ENCODE assay signal across 16 mouse cellular contexts in the genomic region with DNA sequence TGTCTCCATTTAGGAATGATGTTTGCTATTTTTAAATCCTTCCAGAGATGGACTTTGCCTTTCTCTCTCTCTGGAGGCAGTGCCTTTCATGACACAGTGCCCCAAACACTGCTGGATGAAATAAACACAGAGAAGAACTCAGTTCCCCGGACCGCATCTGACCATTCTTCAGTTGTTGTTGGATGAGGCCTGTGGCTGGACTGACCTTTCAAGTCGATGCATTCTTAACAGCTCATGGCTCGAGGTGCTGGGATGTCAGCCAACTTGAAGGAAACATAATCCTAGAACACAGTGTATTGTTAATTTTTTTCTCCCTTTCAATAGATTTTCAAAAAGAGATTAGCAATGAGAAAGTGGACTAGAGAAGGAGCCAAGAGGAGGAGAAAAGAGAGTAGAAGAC.
DNase-seq lines count a peak whose midpoint lies in the region; ATAC-seq lines count a peak whose summit lies in the region.
"Had no signal": no experiment of that assay in that cellular context is flagged by ENCODE, and none has a peak within 500 bp of the region (broad histone marks: within the 10 kb centered on the region; RNA-seq: fewer than 3 reads in every experiment).

No protein-coding gene starts in this region.

- peak; percentile 3 for DNase-seq in heart, adult 8-10 months (ENCODE audit: low spot score)
- no peak for DNase-seq in heart, embryonic 10.5 days (ENCODE audit: low spot score)
- DNase-seq in midbrain, embryonic 14.5 days, result peak; percentile 3
- DNase-seq in midbrain, embryonic 11.5 days (ENCODE audit: low spot score, missing footprints), result no peak
- DNase-seq in gastrocnemius, adult 8-10 months (ENCODE audit: low spot score in 2 of 2), result peak; percentile 26 to 39
- no peak for DNase-seq in left cerebral cortex, adult 8-10 months (ENCODE audit: low spot score in 2 of 2)
- DNase-seq: cerebellum, adult 11 months; kidney, adult 11 months; right cerebral cortex, postnatal 4 days; thymus, postnatal 25 days had no signal

- no peaks in the 10 kb centered on the region for H3K4me1 ChIP-seq in heart, embryonic 10.5 days
- no peaks in the 10 kb centered on the region for H3K4me1 ChIP-seq in midbrain, embryonic 14.5 days (ENCODE audit: control insufficient read depth, insufficient read depth, low read length)
- H3K4me1 ChIP-seq in midbrain, embryonic 11.5 days (ENCODE audit: control insufficient read depth, insufficient read depth, low read length), result no peaks in the 10 kb centered on the region
- H3K4me1 ChIP-seq: embryonic facial prominence, embryonic 15.5 days; forebrain, embryonic 15.5 days; hindbrain, embryonic 13.5 days; midbrain, embryonic 13.5 days had no signal

- no peak overlapping the region for H3K4me2 ChIP-seq in midbrain, embryonic 14.5 days (ENCODE audit: low read length)
- H3K4me2 ChIP-seq in midbrain, embryonic 11.5 days, result no peak overlapping the region
- H3K4me2 ChIP-seq: embryonic facial prominence, embryonic 15.5 days; forebrain, embryonic 15.5 days; hindbrain, embryonic 13.5 days; midbrain, embryonic 13.5 days had no signal

- H3K27ac ChIP-seq in heart, embryonic 10.5 days, result no peak overlapping the region
- H3K27ac ChIP-seq in midbrain, embryonic 14.5 days (replicated peaks; ENCODE audit: low read depth, low read length), result no peak overlapping the region
- no peak overlapping the region for H3K27ac ChIP-seq in midbrain, embryonic 11.5 days (ENCODE audit: low read depth, low read length)
- H3K27ac ChIP-seq: embryonic facial prominence, embryonic 15.5 days; forebrain, embryonic 15.5 days; hindbrain, embryonic 13.5 days; midbrain, embryonic 13.5 days had no signal

- no peaks in the 10 kb centered on the region for H3K9me3 ChIP-seq in heart, embryonic 10.5 days
- H3K9me3 ChIP-seq in midbrain, embryonic 14.5 days (ENCODE audit: control insufficient read depth, low read length), result no peaks in the 10 kb centered on the region
- no peaks in the 10 kb centered on the region for H3K9me3 ChIP-seq in midbrain, embryonic 11.5 days (ENCODE audit: control insufficient read depth, low read length)
- H3K9me3 ChIP-seq: embryonic facial prominence, embryonic 15.5 days; forebrain, embryonic 15.5 days; G1E; hindbrain, embryonic 13.5 days; midbrain, embryonic 13.5 days had no signal

- no peak for ATAC-seq in midbrain, embryonic 14.5 days (ENCODE audit: low FRiP score, low TSS enrichment)
- no peak for ATAC-seq in midbrain, embryonic 11.5 days (ENCODE audit: low FRiP score)
- ATAC-seq in inflammation-experienced regulatory T-cells, adult 6 months, result no peak
- ATAC-seq: forebrain, embryonic 15.5 days; midbrain, embryonic 13.5 days had no signal

- H3K9ac ChIP-seq in midbrain, embryonic 14.5 days (replicated peaks; ENCODE audit: low read length), result no peak overlapping the region
- no peak overlapping the region for H3K9ac ChIP-seq in midbrain, embryonic 11.5 days (ENCODE audit: low read length)
- H3K9ac ChIP-seq: embryonic facial prominence, embryonic 15.5 days; forebrain, embryonic 15.5 days; hindbrain, embryonic 13.5 days; midbrain, embryonic 13.5 days had no signal

- WGBS in heart, embryonic 10.5 days, result 85% methylated on average over 4 of the region's 4 CpGs
- WGBS in midbrain, embryonic 14.5 days, result 46% methylated on average over 4 of the region's 4 CpGs
- 66% methylated on average over 4 of the region's 4 CpGs for WGBS in midbrain, embryonic 11.5 days

- no peaks in the 10 kb centered on the region for H3K27me3 ChIP-seq in heart, embryonic 10.5 days (ENCODE audit: insufficient read depth, poor library complexity, severe bottlenecking)
- no peaks in the 10 kb centered on the region for H3K27me3 ChIP-seq in midbrain, embryonic 14.5 days (ENCODE audit: control insufficient read depth, insufficient read depth, low read length)
- no peaks in the 10 kb centered on the region for H3K27me3 ChIP-seq in midbrain, embryonic 11.5 days (ENCODE audit: control insufficient read depth, insufficient read depth, low read length)
- H3K27me3 ChIP-seq: embryonic facial prominence, embryonic 15.5 days; forebrain, embryonic 15.5 days; hindbrain, embryonic 13.5 days; midbrain, embryonic 13.5 days had no signal

- H3K4me3 ChIP-seq in heart, embryonic 10.5 days, result no peak overlapping the region
- no peak overlapping the region for H3K4me3 ChIP-seq in midbrain, embryonic 14.5 days (replicated peaks; ENCODE audit: low read depth, low read length)
- no peak overlapping the region for H3K4me3 ChIP-seq in midbrain, embryonic 11.5 days (ENCODE audit: low read depth, low read length)
- H3K4me3 ChIP-seq: embryonic facial prominence, embryonic 15.5 days; forebrain, embryonic 15.5 days; hindbrain, embryonic 13.5 days; midbrain, embryonic 13.5 days had no signal

- H3K36me3 ChIP-seq in heart, embryonic 10.5 days, result no peaks in the 10 kb centered on the region
- H3K36me3 ChIP-seq in midbrain, embryonic 14.5 days (ENCODE audit: control insufficient read depth, insufficient read depth, low read length), result no peaks in the 10 kb centered on the region
- no peaks in the 10 kb centered on the region for H3K36me3 ChIP-seq in midbrain, embryonic 11.5 days (ENCODE audit: control insufficient read depth, insufficient read depth, low read length)
- H3K36me3 ChIP-seq: embryonic facial prominence, embryonic 15.5 days; forebrain, embryonic 15.5 days; G1E; hindbrain, embryonic 13.5 days; midbrain, embryonic 13.5 days had no signal

Comparison
In these comparisons a context has a peak if more than half of its experiments do, and no peak if none do; other contexts are left out.
1. DNase-seq: peak in heart, adult 8-10 months (single experiment), midbrain, embryonic 14.5 days (single experiment) and gastrocnemius, adult 8-10 months (2 of 2); none in heart, embryonic 10.5 days (single experiment), midbrain, embryonic 11.5 days (single experiment) and left cerebral cortex, adult 8-10 months (0 of 2).